Mouse (Mus musculus) left cerebral cortex, adult 8-10 months (tissue): ENCODE data around the gene Zfp110. TPM values are rescaled to one million over a fixed set of nuclear protein-coding genes. Genes with fewer than 3 reads are reported as not detected.
"Not testable (repeated sequence)": the region's sequence is repeated elsewhere in the genome, so short reads cannot be mapped to it uniquely, and the experiment has no call there.

Experiments
- DNase-seq, 2 experiments: peaks; one replicate each; pipeline ENCODE4 v3.0.0; 2022; ENCODE audit warnings: low spot score in 2 of 2
- total RNA-seq, 4 experiments: library from RNA; stranded (reverse); gene quantifications; 2 replicates each; pipeline ENCODE4 v1.2.4; 2022

The Zfp110 gene
- 10 to 100 TPM; 13.5 to 18.4 (median 14.9) TPM for total RNA-seq

GRCm38 (mm10) chr7:12834162-12835120, at the start of gene Zfp110:
Gene Zfp110 (plus strand): TSS chr7:12834761.
- DNase-seq: peak; percentile 65 to 80

GRCm38 (mm10) chr7:12787333-12787732, 47.2 kb upstream of the Zfp110 start:
- no peak for DNase-seq

- no peak for DNase-seq
Observed at GRCm38 (mm10) chr7:12788025-12788424, 46.5 kb upstream of the Zfp110 start.

GRCm38 (mm10) chr7:12792624-12793023, 41.9 kb upstream of the Zfp110 start:
- DNase-seq: not testable (repeated sequence)

- DNase-seq: no peak
Observed at GRCm38 (mm10) chr7:12797971-12798370, 36.6 kb upstream of the Zfp110 start.

- no peak for DNase-seq
Observed at GRCm38 (mm10) chr7:12799554-12799953, 35.0 kb upstream of the Zfp110 start.

- DNase-seq: peak; percentile 73 to 92
Observed at GRCm38 (mm10) chr7:12802866-12803726, 31.5 kb upstream of the Zfp110 start, which contains the start of gene Zscan18. Gene Zscan18 (minus strand): TSS chr7:12803635.

- no peak for DNase-seq
Observed at GRCm38 (mm10) chr7:12803727-12804071, 30.9 kb upstream of the Zfp110 start.

- no peak for DNase-seq
Observed at GRCm38 (mm10) chr7:12815566-12815965, 19.0 kb upstream of the Zfp110 start.

GRCm38 (mm10) chr7:12818521-12819295, 15.9 kb upstream of the Zfp110 start, which contains the start of gene Zfp329:
Gene Zfp329 (minus strand): TSS chr7:12818858.
- DNase-seq: peak; percentile 84 to 87

- no peak for DNase-seq
Observed at GRCm38 (mm10) chr7:12835193-12835671, 671 bp downstream of the Zfp110 start.

GRCm38 (mm10) chr7:12835779-12836178, 1.2 kb downstream of the Zfp110 start:
- DNase-seq: no peak

- no peak for DNase-seq
Observed at GRCm38 (mm10) chr7:12874301-12874700, 39.7 kb downstream of the Zfp110 start.

- no peak for DNase-seq
Observed at GRCm38 (mm10) chr7:12880036-12880435, 45.5 kb downstream of the Zfp110 start.

GRCm38 (mm10) chr7:12880497-12880896, 45.9 kb downstream of the Zfp110 start:
- DNase-seq: not testable (repeated sequence)

- DNase-seq: peak; percentile 84 to 97
Observed at GRCm38 (mm10) chr7:12880911-12881660, 46.5 kb downstream of the Zfp110 start, which contains the start of gene Zfp128. Gene Zfp128 (plus strand): TSS chr7:12881177.

GRCm38 (mm10) chr7:12886563-12887266, 52.2 kb downstream of the Zfp110 start:
- DNase-seq: no peak

- no peak for DNase-seq
Observed at GRCm38 (mm10) chr7:12887585-12887984, 53.0 kb downstream of the Zfp110 start.

- no peak for DNase-seq
Observed at GRCm38 (mm10) chr7:12890928-12891327, 56.4 kb downstream of the Zfp110 start.
